Mouse (Mus musculus): ENCODE data around the gene Zfp983.
"Not testable (repeated sequence)": the region's sequence is repeated elsewhere in the genome, so short reads cannot be mapped to it uniquely, and the experiment has no call there.

Gene Zfp983

DNA sequence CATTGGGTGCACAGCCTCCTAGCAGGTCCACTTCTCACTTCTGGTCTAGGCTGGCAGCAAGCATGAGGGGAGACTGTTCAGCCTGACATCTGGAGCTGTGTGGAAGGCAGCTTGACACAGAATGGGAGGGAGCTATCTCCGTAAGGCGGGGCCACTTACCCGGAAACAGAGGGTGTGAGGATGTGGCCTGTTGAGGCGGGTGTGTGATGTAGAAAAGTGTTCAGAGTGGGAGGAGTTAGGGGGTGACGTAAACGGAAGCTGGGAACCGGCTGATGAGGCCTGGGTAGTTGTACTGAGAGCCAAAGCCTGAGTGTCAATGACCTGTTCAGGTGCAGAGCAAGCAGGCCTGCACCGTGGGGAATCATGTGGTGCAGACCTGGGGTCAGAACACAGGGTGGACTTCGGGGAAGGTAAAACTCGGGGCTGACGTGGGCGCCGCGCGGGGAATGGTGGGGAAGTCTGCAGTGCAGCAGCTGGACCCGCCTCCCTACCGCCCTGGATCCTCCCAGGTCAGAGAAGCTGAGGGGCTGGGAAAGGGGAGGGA, at the start of gene Zfp983:
Gene Zfp983, plus strand, starts transcription at position 261 of the 544 bp plus-strand sequence.
- in situ Hi-C loops (cut with MseI, MboI) = not testable (repeated sequence)

DNA sequence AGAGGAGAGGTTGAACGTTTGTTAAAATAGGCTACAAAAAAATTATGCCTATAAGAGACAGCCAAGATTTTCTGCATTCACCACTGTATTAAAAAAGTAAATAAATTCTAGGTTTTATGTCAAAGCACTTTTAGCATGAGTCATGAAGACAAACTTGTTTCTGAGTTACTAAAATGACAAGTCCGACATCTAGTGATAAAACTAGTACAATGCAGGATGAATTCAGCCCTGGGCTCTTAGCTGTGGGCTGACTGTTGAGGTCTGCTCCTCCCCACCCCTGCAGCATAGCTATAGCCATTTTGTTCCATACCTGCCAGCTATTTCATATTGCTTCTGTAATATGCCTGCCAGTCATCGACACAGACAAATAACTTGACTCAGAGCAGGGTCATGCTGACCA, 34.1 kb upstream of the Zfp983 start:
- in situ Hi-C loops (cut with MseI, MboI) = no loop called here

GRCm38 (mm10) chr17:21617352-21617751, 33.1 kb upstream of the Zfp983 start:
- in situ Hi-C loops (cut with MseI, MboI) = no loop called here

- in situ Hi-C loops (cut with MseI, MboI) = no loop called here
These were observed 26.8 kb upstream of the Zfp983 start for GRCm38 (mm10) chr17:21623647-21624046.

- in situ Hi-C loops (cut with MseI, MboI) = not testable (repeated sequence)
These were observed 14.7 kb upstream of the Zfp983 start for GRCm38 (mm10) chr17:21635758-21636157.

DNA sequence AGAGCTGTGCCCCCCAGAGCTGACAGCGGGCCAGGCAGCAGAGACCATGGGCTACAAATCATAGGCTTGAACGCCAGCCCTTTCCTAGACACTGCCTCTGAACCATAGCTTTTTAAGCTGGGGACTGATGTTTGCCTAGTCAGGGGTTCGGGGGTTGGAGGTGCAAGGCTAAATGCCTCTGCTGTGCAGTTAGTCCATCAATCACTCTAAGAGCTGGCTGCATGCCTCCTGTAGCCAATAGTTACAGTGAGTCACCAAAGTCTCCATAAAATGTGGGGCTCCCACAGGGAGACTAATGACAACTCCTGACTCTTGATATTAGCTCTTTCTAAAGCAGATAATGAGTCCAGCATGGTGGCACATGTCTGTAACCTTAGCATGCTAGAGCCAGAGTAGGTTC, 1.6 kb upstream of the Zfp983 start:
- in situ Hi-C loops (cut with MseI, MboI) = no loop called here

DNA sequence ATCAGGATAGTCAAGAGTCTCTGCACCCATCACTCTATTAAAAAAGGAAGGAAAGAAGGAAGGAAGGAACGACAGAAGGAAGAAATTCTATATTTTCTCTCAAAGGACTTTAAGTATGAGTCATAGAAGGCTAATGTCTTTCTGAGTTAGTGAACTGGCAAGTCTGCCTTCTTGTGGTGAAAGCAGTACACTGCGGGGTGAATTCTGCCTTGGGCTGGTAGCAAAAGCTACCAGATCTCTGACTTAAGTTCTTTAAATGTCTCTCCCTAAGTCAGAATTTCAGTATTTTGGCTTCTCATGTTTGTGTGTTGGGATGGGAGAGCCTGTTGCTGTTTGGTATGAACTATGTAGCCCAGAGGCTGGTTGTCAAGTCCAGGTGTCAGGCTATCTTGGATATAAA, 488 bp upstream of the Zfp983 start:
- in situ Hi-C loops (cut with MseI, MboI) = no loop called here

DNA sequence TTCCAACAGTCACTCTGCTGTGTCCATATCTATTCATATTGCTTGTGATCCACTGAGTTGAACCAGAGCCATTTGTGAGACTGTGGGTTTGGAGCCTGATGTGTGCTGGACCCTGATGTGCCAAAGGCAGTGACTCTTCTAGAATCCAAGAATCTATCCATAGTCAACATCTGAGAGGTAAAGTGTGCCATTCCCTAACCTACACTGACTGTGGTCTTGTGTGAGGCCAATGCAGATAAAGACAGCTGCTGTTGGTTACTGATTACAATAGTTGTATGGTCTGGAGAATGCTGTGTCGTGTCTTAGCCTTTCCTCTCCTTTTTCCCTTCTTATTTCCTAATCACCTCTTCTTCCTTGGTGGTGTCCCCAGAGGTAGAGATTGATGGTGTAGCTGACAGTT, 28.4 kb downstream of the Zfp983 start:
- in situ Hi-C loops (cut with MseI, MboI) = not testable (repeated sequence)

- in situ Hi-C loops (cut with MseI, MboI) = no loop called here
These were observed 29.0 kb downstream of the Zfp983 start for GRCm38 (mm10) chr17:21679273-21680018.

DNA sequence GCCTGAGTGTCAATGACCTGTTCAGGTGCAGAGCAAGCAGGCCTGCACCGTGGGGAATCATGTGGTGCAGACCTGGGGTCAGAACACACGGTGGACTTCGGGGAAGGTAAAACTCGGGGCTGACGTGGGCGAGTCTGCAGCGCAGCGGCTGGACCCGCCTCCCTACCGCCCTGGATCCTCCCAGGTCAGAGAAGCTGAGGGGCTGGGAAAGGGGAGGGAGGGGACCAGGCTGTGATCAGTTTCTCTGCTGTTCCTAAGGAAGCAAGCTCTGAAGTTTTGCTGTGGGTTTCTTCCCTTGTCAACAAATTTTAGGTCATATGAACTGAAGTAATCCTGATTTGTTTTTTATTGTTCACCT, 29.6 kb downstream of the Zfp983 start:
- in situ Hi-C loops (cut with MseI, MboI) = not testable (repeated sequence)

GRCm38 (mm10) chr17:21691560-21691959, 41.1 kb downstream of the Zfp983 start, which contains the start of gene Gm10226:
Gene Gm10226 (plus strand): TSS chr17:21691860.
- in situ Hi-C loops (cut with MseI, MboI) = no loop called here

GRCm38 (mm10) chr17:21693342-21693741, 42.9 kb downstream of the Zfp983 start:
- in situ Hi-C loops (cut with MseI, MboI) = no loop called here

- in situ Hi-C loops (cut with MseI, MboI) = no loop called here
These were observed 45.6 kb downstream of the Zfp983 start for GRCm38 (mm10) chr17:21696073-21696472.

GRCm38 (mm10) chr17:21702281-21703240, 52.1 kb downstream of the Zfp983 start:
- in situ Hi-C loops (cut with MseI, MboI) = no loop called here

DNA sequence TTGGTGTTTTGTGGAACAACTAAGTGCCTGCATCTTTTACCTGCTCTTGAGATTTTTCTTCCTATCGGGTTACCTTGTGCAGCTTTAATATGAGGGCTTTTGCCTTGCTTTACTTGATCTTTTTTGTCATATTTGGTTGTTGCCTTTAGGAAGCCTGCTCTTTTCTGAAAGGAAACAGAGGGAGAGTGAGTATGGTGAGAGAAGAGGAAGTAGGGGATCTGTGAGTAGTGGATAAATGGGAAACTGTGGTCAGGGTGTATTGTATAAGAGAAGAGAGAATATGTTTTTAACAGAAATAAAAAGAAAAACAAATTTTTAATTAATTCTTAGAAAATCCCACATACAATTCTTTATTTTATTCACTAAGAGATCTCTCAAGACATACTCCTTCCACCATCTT, 53.0 kb downstream of the Zfp983 start:
- in situ Hi-C loops (cut with MseI, MboI) = no loop called here

GRCm38 (mm10) chr17:21707343-21707996, 57.0 kb downstream of the Zfp983 start, which contains the start of gene Zfp760:
Gene Zfp760 (plus strand): TSS chr17:21707741.
- in situ Hi-C loops (cut with MseI, MboI) = no loop called here

GRCm38 (mm10) chr17:21708401-21708800, 58.0 kb downstream of the Zfp983 start:
- in situ Hi-C loops (cut with MseI, MboI) = no loop called here
